Mouse (Mus musculus): ENCODE results near the gene Coa6.

- TF ChIP-seq CTCF (IDR thresholded peaks at IDR 0.05; ENCODE audit: control insufficient read depth, insufficient read depth, insufficient replicate concordance, low read depth, low read length): no peak
- no peak for TF ChIP-seq POLR2A (IDR thresholded peaks at IDR 0.05; ENCODE audit: control insufficient read depth, low read depth, low read length)
Observed at GRCm38 (mm10) chr8:126391541-126391940, 30.8 kb upstream of the Coa6 start.
